Mouse (Mus musculus) left cerebral cortex, adult 18-20 months (tissue): Measurements from ENCODE around the gene Rgs9. TPM values are rescaled to one million over a fixed set of nuclear protein-coding genes. Genes with fewer than 3 reads are reported as not detected.
A peak's percentile ranks its signal among the peaks of the same experiment; 100 is the strongest.
"Not testable (repeated sequence)": the region's sequence is repeated elsewhere in the genome, so short reads cannot be mapped to it uniquely, and the experiment has no call there.

Source experiments
- DNase-seq, 2 experiments: peaks; one replicate each; pipeline ENCODE4 v3.0.0; 2021 to 2022; ENCODE audit warnings: low spot score in 2 of 2, mixed read lengths in 1 of 2
- long read RNA-seq, 2 experiments: library from polyadenylated mRNA; stranded (forward); transcript quantifications; one replicate each; pipeline ENCODE4 v2.0.0; 2021
- total RNA-seq, 2 experiments: library from RNA; stranded (reverse); gene quantifications; 2 replicates each; pipeline ENCODE4 v1.2.3; 2021

Gene Rgs9
- total RNA-seq = 10 to 100 TPM; 35.8 to 56.5 TPM
- long read RNA-seq, experiment 1, transcript Rgs9-201 (19 exons, 2,434 nt) = major isoform, 11 of 17 reads
- long read RNA-seq, experiment 1, partial matches to known transcripts = 3 of 17 reads
- long read RNA-seq, experiment 1, other reads (novel, unspliced or antisense) = 3 of 17 reads
- long read RNA-seq, experiment 2, transcript Rgs9-201 (19 exons, 2,434 nt) = major isoform, 17 of 26 reads
- long read RNA-seq, experiment 2, partial matches to known transcripts = 5 of 26 reads
- long read RNA-seq, experiment 2, other reads (novel, unspliced or antisense) = 4 of 26 reads

DNA sequence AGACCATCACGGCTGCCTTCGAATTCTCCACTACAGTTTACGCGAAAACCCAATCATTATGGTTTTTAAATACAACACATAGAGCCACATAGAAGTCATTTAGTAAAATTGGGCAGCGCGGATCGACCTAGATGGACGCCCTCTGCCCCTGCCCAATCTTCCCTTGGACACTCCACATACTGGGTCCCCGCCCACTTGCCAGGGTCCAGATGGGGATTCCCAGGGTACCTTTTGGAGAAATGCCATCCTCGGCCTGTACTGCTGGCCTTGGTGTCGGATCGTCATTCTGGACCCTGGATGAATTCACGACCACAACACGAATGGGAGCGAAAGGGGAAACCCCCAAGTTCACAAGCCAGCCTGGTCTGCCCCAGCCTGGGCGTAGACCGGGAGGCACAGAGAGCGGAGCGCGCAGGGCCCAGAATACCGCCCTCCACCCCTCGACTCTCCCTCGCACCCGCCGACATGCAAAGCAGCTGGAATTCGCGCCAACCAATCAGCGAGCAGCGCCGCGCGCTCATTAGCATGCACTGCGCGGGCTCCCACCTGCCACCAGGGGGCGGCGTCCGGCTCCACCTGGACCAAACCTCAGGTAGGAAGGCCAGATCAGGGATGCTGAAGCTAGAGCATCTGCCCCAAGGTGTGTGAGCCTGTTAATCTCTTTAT, at the start of gene Rgs9:
Rgs9 (minus strand) TSS at position 420 of the 666 bp plus-strand sequence.
- DNase-seq = peak; percentile 94

DNA sequence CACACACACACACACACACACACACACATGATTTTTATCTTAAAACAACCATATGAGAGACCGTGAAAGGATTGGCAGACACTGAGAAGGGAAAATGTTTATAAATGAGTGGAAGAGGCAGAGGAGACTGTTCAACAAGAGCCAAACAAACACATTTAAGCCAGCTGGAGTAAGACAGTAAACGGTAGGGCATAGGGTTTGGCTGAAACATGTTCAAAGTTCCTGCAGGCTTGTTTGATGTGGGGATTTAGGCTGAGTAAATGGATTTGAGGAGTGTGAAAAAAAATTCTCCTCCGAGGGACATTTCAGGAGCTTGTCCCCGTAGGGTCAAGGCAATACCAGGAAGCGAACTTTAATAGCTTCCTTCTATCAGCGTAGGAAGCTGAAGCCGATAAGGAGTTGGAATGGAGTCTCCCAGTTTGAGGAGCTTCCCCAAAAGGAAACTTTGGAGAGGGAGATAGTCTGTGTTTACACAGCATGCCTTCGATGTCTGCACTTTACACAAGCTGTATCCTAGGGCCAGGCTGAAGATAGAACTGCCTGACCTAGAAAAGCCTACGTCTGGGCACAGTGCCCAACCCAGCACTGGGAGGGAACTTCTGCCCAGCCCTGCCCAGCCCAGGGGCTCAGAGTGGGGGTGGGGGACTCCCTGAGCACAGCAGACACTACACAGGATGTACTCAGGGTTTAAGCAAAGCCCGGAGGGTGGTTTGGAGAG, 49.5 kb upstream of the Rgs9 start:
- peak; percentile 50 to 74 for DNase-seq

DNA sequence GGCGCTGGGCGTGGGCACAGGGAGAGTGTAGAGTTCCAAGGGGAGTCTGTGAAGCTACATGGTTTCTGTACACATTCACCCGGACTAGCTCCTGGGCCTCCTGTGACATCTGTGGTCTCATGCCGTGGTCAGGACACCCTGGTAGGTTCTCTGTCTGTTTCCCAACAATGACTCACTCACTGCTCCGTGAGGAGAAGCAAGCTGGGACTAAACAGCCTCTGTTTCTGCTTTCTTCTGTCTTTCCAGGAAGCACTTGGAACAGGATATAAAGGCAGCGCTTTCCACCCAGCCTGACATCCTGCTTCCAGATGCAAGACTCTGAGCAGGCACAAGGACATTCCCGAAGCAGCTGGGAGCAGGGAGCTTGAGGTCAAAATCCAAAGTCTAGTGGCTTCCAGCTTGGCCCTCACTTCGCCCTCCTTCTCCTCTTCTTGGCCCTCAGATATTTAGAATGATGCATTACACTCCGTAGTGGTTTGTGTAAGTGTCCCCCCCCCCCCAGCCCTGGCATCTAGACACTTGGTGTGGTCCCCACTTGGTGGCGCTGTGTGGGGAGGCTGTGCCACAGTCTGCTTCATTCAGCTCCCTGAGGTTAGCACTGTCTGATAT, 46.2 kb upstream of the Rgs9 start:
- DNase-seq = no peak

DNA sequence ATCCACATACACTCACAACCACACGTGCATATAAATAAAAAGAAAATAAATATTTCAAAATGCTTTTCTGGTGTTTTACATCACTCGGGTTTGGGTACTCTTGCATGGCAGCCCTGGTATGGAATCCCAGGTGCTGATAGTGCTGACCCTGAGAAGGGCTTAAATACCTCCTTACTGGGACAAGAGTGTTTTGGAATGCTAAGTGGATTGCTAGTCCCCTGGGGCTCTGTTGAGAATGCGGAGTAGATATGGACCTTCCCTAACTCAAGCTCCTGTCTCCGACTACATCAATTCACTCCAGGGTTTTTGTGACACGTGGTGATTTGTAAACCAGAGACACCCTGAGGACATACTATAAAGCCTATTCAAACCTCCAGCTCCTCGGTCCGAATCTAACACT, 45.6 kb upstream of the Rgs9 start:
- no peak for DNase-seq

DNA sequence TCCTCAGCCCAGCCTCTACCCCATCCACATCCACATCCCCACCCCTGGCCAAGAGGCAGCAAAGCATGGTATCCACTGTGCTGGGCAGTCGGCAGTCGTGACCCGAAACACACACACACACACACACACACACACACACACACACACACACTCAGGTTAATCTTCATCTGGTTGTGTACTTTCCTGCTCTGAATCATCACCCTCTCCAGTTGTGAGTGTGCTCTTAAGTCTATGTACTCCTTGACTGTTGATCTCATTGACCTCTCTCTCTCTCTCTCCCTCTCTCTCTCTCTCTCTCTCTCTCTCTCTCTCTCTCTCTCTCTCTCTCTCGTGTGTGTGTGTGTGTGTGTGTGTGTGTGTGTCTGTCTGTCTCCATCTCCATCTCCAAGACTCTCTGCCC, 44.7 kb upstream of the Rgs9 start:
- not testable (repeated sequence) for DNase-seq

DNA sequence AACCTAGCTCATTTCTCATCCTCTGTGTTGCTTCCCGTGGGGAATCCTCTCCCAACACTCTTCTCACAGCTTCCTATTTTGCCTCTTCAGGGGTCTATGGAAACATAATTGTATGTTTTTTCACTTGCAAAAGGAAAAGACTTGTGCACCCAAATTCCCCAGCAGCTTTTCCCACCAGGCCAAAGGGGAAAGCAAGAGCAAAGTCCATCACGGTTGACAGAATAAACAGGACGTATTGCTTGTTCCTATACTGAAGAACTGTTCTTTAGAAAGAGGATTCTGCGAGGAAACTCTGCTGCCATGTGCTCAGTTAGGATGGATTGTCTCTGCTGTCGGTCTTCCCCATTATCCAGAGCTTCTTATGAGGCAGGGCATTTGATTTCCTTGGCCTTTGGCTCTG, 42.6 kb upstream of the Rgs9 start:
- DNase-seq = no peak

DNA sequence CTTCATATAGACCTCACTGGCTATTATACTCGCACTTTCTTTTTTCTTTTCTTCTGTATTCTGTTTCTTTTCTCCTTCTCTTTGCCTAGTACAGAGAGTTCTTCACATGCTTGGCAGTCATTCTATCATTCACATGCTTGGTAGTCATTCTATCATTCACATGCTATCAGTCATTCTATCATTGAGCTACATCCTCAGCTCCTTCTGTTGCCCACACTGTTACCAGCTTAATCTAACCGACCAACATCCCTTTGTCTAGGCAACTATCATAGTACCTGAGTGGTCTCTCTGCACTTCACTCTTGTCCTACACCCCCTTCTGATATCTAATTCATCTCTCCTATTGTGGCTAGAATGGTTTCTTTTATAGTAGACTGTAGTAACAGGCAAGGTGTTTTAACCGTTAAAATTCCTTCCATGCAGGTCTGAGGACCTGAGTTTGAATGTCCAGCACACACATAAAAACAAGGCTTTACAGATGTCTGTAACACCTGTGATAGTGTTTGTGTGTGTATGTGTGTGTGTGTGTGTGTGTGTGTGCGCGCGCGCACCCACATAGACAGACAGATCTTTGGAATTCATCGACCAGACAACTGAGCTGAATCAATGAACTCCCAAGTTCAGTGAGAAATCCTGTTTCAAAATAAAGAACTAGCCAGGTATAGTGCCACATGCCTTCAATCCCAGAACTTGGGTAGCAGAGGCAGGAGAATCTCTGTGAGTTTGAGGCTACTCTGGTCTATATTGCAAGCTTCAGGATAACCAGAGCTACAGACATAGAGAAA, 41.4 kb upstream of the Rgs9 start:
- DNase-seq = no peak

DNA sequence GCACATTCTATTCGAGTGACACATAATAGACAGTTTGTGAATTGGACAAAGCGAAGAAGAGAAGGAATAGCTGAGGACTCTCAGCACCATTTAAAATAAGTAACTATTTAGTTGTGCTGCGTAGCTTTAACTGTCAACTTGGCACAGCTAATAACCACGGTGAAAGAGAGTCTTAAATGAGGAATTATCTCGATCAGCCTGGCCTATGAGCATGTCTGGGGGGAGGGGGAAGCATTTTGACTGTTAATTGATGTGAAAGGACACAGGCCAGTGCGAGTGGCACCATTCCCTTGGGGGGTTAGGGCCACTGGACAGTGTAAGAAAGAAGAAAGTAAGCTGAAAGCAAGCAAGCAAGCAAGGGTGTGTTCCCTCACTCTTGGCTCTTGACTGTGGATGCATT, 38.0 kb upstream of the Rgs9 start:
- DNase-seq = no peak

DNA sequence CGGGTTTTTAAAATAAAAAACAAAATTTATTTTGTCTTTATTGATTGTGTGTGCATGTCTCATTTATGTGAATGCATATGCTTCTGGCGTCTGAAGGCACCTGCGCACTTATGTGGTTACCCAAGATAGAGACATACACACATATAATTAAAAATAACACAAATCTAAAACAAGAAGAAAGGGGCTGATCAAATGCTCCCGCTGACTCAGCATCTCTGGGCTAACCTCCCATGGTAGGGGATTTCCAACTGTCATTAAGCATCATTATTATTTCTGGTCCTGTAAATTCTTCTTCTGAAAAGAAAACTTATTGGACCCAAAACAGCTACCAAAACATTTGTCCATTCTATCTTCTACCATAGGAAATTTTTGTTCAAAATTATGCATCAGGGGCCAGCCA, 36.8 kb upstream of the Rgs9 start:
- DNase-seq = no peak

DNA sequence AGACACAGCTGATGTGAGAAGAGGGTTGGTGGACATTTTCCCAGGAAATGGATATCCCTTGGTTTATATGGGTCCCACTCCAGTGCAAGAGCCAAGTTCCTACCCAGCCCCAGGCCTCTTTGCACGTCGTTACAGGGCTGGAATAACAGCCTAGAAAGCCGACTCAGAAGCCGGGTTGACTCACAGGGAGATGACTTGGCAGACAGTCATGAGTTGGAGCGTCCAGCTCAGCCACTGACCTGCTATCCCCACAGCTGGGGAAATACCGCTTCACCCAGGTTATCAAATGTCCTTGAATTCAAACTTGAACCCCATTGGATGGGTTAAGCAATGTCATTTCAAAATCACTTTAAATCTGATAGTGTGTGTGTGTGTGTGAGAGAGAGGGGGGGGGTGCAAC, 34.8 kb upstream of the Rgs9 start:
- DNase-seq = no peak

DNA sequence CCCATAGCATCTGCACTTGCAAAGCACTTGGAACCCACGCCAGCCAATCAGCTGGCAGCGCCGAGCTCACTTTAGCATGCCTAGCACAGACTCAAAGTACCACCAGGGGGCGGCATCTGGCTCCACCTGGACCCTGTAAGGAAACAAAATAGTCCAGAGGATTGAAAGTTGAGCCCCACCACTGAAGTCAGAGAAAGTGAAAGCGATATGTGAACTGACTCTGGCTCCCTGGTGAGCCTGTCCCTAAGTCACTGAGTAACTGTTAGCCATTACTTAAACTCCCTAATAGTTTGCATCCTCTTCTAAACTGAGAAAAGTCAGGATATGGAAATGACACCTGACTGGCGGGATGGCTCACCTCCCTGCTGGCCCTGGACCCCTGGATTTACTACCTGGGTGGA, 33.5 kb upstream of the Rgs9 start:
- DNase-seq = peak; percentile 91 to 96

DNA sequence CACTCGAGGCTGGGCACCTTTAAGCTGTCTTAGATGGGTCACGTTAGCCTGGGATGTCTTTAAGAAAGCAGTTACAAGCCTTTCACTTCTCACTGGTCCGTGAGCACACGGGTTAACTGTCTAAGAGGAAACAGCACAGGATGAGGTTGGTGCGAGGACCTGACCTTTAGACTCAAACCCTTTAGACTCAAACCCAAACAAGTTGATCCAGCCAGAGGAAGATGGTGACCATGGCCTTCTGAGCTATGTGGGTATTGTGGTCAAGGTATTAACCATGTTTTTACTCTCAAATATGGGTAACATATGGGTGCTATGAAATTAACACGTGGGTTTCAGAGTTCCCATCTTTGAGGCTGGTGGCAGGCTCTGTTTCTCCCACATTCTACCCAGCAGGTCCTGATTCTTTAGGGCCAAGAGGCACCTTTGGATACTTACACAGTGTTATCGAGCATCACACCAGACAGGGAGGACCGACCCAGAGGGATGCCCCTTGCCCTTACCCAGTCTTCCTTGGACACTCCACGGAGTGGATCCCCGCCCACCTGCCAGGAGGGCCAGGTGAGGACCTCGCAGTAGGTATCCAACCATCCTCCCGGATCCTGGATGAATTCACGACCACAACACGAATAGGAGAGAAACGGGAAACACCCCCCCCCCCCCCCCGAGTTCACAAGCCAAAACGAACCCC, 32.9 kb upstream of the Rgs9 start:
- DNase-seq = no peak

DNA sequence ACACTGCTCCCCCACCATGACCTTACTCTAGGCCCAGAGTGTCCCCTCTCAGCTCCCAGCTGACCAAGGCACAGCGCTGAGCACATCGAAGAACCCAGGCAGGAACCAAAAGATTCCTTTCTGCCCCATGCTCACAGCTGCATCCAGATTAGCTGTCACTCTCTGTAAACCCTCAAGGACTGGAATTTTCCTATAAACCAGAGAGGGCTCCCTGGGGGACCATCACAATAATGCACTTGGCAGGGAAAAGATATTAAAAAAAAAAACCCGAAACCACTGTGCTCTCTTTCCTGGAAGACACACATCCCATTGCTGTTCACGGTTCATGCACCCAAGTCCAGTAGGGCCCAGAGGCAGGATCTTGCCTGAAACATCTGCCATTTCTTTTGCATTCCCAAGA, 31.4 kb upstream of the Rgs9 start:
- no peak for DNase-seq

DNA sequence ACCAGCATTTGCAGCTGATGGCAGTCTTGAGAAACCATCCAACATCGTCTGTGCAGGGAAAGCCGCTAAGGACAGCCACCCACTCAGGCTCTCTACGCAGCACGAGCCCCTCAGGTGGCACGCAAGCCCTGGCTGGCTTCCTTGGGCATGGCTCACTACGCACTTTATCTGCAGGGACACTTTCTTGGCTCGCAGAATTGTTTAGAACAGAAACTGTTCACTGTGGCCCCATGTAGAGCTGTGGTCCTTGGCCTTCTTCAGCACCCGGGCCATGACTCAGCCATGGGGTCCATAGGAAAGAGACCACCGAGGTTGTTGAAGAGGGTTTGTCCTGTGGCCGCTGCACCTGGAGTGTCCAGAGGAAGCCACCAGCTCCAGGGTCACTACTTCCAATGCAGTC, 30.0 kb upstream of the Rgs9 start:
- no peak for DNase-seq

DNA sequence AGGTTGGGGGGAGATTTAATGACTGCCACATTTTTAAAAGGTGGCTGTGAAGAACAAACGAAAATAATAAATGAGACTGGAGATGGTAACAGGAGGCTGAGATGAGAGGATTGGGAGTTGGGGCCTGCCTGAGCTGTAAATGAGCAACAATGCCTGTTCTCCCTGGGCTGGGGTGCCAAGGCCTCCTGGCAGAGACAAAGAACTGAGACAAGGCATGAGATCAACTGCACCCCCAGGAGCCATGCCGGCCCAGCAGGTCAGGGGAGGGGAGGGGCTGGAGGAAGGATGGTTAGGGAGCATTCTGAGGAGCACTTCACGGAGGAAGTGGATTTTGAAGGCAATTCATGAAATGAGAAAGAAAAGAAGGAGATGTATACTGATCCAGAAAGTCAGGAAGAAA, 29.5 kb upstream of the Rgs9 start:
- no peak for DNase-seq

DNA sequence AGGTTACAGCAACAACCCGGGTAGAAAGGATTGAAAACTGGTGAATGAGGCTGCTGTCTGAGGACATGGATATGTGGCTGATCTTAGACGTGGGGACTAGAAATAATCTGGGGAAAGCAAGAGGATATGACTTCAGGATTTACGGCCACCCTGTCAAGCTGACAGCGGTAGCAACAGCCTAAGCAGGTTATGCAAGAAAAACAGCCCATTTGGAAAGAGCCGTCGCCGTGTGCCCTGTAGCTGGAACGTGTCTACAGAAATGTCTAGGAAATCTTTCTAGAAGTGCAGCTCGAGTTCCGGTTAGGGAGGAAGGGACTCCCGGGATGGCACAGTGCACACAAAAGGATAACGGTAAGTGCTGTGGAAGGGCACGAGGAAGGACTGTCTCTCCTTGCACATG, 28.3 kb upstream of the Rgs9 start:
- no peak for DNase-seq

DNA sequence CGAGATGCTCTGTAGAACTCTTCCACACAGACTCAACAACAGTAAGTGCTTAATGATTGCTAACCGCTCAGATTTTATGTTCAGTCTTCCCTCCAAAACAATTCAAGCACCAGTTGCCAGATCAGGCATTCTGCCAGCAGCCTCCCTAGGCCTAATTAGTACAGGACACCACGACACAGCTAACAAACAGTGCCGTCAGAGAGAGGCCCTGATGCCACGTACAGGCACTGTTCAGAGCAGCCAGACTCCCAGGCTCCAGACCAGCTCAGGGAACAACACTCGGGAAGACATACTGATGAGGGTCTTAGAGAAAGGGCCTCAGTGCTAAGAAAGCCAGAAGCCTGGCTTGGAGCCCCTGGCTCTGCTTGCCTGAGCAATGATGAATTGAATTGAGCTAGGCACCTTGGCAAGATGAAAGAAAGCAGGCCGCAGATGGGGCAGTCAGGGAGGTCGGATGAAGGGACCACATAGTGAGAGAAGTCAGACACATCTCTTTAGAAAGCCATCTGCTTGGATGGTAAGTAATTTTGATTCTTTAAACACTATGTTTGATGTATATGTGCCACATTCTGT, 22.5 kb upstream of the Rgs9 start:
- DNase-seq = peak; percentile 40 to 45

DNA sequence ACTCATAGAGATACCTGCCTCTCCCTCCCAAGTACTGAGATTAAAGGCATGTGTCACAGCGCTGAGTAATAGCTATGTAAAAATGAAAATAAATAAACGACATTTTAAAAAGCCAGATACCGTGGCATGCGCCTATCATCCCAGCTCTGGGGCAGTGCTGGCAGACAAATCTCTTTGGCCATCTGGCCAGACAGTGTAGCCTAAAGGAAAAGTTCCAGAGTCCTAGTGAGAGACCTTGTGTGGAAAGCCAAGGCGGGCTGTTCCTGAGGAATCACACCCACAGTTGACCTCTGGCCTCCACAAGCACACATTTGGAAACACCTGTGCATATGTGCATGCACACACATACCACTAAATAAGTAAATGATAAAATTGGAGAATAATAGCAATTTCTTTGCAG, 22.0 kb upstream of the Rgs9 start:
- no peak for DNase-seq

DNA sequence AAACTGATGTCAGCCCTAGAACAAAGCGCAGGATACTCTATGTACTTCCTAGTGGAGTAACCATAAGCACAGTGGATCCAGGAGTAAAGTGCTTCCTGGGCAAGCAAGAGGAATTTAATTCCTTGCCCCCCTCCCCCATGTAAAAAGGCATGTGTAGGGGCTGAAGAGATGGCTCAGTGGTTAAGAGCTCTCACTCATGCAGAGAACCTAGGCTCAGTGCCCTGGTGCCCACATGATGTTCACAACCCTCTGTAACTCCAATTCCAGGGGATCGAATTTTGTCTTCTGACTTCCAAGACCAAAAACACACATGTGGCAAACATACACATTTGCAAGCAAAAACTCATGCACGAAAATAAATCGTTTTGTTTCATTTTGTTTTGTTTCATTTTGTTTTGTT, 21.5 kb upstream of the Rgs9 start:
- no peak for DNase-seq

DNA sequence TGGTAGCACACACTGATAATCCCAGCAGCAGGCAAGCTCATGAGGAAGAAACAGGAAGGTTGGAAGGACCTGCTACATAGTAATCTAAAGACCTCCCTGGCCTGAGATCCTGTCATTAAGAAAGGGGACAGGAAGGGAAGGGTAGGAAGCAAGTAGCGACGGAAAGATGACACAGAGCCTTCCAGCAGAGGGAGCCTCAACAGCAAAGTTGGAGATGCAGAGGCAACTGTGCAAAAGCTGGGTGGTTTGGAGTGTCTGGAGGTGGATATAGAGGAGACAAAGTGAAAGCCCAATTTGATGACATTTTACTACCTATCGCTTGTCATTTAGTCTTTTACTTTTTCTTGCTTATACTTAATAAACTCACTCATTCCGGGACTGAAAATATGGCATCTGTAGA, 19.0 kb upstream of the Rgs9 start:
- peak; percentile 59 to 60 for DNase-seq
